In genomic region chr1:23286741-23287140, GRCm38 (mm10) we compare ENCODE assay signal across 9 mouse cellular contexts.
A peak's percentile ranks its signal among the peaks of the same experiment; 100 is the strongest.
DNase-seq lines count a peak whose midpoint lies in the region; ATAC-seq and TF ChIP-seq lines count a peak whose summit lies in the region.
"Had no signal": no experiment of that assay in that cellular context is flagged by ENCODE, and none has a peak within 500 bp of the region (broad histone marks: within the 10 kb centered on the region; RNA-seq: fewer than 3 reads in every experiment).

No protein-coding gene starts in this region.

- WGBS in heart, embryonic 15.5 days = 21% methylated on average over 4 of the region's 4 CpGs

- TF ChIP-seq EP300 in ES-Bruce4 (IDR thresholded peaks at IDR 0.05; ENCODE audit: insufficient read depth, low read depth, low read length) = no peak

- peak; percentile 76; the same call in 1 of the 2 replicates for ATAC-seq in heart, embryonic 15.5 days (replicated peaks; ENCODE audit: insufficient number of reproducible peaks, insufficient read depth, low FRiP score, low read depth)

- H3K4me1 ChIP-seq in ES-Bruce4 (ENCODE audit: control insufficient read depth, insufficient read depth, low read length) = no peaks in the 10 kb centered on the region
- peaks cover 9% of the 10 kb centered on the region; the same call in 1 of the 2 replicates for H3K4me1 ChIP-seq in heart, embryonic 15.5 days (replicated peaks)
- H3K4me1 ChIP-seq: limb, embryonic 13.5 days had no signal

- no peak overlapping the region for H3K27ac ChIP-seq in ES-Bruce4 (ENCODE audit: insufficient read depth, low read length)
- H3K27ac ChIP-seq in heart, embryonic 15.5 days = no peak overlapping the region
- H3K27ac ChIP-seq: limb, embryonic 13.5 days had no signal

- DNase-seq in adrenal gland, adult 2 months = peak; percentile 57
- no peak for DNase-seq in adrenal gland, adult 18-20 months (ENCODE audit: low spot score in 2 of 2)
- peak; percentile 42 for DNase-seq in cerebellum, adult 9-11 months
- DNase-seq in kidney, postnatal 4 days = peak; percentile 58 to 78
- DNase-seq in lung, postnatal 10 days = peak; percentile 79
- DNase-seq in skeletal muscle tissue, adult 2 months (ENCODE audit: low read depth, low spot score) = peak; percentile 37

- no peaks in the 10 kb centered on the region for H3K9me3 ChIP-seq in ES-Bruce4 (replicated peaks; ENCODE audit: control insufficient read depth, insufficient read depth, low read length, poor library complexity, severe bottlenecking)
- no peaks in the 10 kb centered on the region for H3K9me3 ChIP-seq in heart, embryonic 15.5 days (replicated peaks)
- H3K9me3 ChIP-seq: limb, embryonic 13.5 days had no signal

- H3K4me2 ChIP-seq in heart, embryonic 15.5 days = no peak overlapping the region
- H3K4me2 ChIP-seq: limb, embryonic 13.5 days had no signal

- H3K9ac ChIP-seq in ES-Bruce4 (ENCODE audit: low read depth, poor library complexity, severe bottlenecking) = no peak overlapping the region
- H3K9ac ChIP-seq in heart, embryonic 15.5 days = no peak overlapping the region
- H3K9ac ChIP-seq: limb, embryonic 13.5 days had no signal

- H3K27me3 ChIP-seq in ES-Bruce4 (ENCODE audit: control insufficient read depth, insufficient read depth, low read length, poor library complexity, severe bottlenecking) = no peaks in the 10 kb centered on the region
- no peaks in the 10 kb centered on the region for H3K27me3 ChIP-seq in heart, embryonic 15.5 days
- H3K27me3 ChIP-seq: limb, embryonic 13.5 days had no signal

- TF ChIP-seq CTCF in ES-Bruce4 (IDR thresholded peaks at IDR 0.05; ENCODE audit: low read depth, low read length) = peak; percentile 45

- H3K4me3 ChIP-seq in ES-Bruce4 (ENCODE audit: low read depth, low read length) = no peak overlapping the region
- no peak overlapping the region for H3K4me3 ChIP-seq in heart, embryonic 15.5 days
- H3K4me3 ChIP-seq: limb, embryonic 13.5 days had no signal

- TF ChIP-seq POLR2A in ES-Bruce4 (IDR thresholded peaks at IDR 0.05; ENCODE audit: insufficient read depth, low read length) = no peak

- no peaks in the 10 kb centered on the region for H3K36me3 ChIP-seq in ES-Bruce4 (ENCODE audit: control insufficient read depth, insufficient read depth, low read length, poor library complexity, severe bottlenecking)
- H3K36me3 ChIP-seq in heart, embryonic 15.5 days = peaks cover 4% of the 10 kb centered on the region; the same call in 1 of the 2 replicates
- H3K36me3 ChIP-seq: limb, embryonic 13.5 days had no signal

Comparison
In these comparisons a context has a peak if more than half of its experiments do, and no peak if none do; other contexts are left out.
1. DNase-seq: peak in adrenal gland, adult 2 months (single experiment), cerebellum, adult 9-11 months (single experiment), kidney, postnatal 4 days (2 of 2), lung, postnatal 10 days (single experiment) and skeletal muscle tissue, adult 2 months (single experiment); none in adrenal gland, adult 18-20 months (0 of 2).